Mouse (Mus musculus): Measurements from ENCODE around the gene Ccdc187.

Ccdc187 gene

DNA sequence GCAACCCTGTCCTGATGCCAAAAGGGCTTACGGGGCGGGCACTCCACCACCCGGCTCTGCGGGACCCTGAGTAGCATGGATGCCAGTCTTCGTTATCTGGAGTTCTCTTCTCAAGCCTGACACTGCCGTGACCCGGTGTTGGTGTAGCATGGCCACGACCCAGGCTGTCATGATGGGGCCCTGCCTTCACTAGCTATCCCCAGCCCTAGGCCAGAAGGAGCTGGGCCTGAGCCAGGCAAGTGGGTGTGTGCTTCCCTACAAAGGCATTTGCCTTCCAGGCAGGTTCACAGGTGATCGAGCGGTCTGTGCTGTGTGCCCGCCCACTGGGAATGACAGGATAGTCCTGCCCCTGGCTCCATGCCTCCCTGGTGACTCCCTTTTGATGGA is 21.6 kb upstream of the Ccdc187 start:
- DNase-seq = peak; percentile 57

DNA sequence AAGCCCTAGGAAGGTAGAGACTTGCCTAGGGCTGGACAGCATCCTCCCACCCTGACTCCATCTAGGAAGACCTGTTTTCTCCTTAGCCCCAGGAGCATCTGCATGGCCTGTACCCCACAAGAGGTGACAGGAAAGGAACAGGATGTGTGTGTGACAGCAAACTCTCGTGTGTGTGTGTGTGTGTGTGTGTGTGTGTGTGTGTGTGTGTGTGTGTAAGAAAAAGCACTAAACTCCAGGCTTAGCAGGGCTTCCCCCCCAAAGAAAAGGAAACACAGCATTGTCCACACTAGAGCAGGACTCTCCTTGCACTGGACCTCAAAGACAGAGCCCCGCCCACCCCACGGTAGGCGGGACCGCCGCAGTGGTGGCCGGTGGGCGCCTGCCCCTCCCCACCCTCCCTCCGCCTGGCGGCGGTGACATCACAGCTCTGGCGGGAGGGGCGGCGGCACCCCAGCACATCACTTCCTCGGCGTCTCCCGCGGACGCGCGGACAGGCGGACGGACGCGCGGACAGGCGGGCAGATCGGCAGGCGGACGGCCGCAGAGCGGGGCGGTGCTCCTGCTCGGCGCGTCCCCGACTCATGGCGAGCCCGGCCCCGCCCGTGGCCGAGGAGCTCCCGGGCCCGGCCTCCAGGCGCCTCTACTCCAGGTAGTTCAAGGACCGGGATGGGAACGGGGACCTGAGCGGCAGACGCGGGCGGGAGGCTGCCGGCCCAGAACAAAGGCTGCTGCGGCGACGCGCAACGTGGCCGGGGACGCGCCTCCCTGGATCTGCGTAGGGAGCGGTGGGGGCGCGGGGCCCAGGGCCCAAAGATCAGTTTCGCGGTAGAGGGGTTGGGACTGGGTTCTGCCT is 20.9 kb upstream of the Ccdc187 start, which contains the start of gene Gpsm1:
Gene Gpsm1 (plus strand): TSS at position 444 of the 853 bp plus-strand sequence.
- peak; percentile 89 for DNase-seq

- DNase-seq = peak; percentile 71
These were observed 20.1 kb upstream of the Ccdc187 start for GRCm38 (mm10) chr2:26314281-26315071.

DNA sequence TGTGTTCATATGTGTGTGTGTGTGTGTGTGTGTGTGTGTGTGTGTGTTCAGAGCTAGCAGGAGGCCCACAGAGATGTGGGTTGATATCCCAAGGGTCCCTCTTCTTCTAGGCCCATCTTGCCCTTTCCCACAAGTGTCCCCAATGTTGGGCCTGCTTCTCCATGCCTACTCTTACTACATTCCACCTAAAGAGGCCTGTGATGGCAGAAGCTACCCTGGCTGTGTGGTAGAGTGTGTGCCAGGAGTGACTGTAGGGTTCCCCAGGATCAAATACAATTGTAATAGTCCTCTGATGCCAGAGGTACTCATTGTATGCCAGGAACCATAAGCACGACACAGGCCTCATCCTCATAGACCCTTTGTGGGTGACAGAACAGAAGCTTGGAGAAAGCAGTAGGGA is 19.0 kb upstream of the Ccdc187 start:
- no peak for DNase-seq

DNA sequence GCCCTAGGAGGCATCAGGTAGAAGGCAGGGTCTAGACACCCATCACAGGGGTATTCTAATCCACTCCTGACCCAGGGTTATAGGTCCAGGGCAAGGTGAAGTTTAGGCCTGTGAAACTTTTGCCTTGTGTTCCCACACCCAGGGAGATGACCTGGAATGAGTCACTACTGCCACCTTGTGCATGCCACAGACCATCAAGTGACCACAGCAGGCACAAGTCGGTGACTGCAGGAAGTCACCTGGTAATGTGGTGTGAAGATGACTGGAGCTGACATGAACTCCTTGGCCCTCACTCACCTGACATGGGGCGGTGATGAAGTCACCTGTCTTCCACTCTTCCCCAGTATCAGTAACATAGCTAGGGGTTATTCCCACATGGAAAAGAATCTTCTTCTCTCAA is 18.5 kb upstream of the Ccdc187 start:
- DNase-seq = peak; percentile 32

DNA sequence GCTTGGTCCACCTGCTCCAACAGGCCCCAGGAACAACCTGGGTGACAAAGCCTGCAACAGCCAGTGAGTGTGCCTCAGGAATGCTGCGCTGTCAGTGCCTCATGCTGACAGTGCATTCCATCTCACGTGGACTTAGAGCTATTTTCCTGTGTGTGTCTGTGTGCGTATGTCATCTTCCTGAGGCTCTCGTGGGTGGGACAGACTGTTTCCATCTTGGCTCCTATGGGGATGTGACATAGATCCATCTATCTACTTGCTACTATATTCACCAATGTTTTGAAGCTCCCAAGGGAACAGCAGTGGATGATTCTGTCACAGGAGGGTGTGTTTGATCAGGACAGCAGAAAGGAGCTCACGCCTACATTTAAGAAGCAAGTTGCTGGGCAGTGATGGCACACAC is 17.6 kb upstream of the Ccdc187 start:
- no peak for DNase-seq

- DNase-seq = peak; percentile 62
These were observed 15.4 kb upstream of the Ccdc187 start for GRCm38 (mm10) chr2:26309739-26310138.

DNA sequence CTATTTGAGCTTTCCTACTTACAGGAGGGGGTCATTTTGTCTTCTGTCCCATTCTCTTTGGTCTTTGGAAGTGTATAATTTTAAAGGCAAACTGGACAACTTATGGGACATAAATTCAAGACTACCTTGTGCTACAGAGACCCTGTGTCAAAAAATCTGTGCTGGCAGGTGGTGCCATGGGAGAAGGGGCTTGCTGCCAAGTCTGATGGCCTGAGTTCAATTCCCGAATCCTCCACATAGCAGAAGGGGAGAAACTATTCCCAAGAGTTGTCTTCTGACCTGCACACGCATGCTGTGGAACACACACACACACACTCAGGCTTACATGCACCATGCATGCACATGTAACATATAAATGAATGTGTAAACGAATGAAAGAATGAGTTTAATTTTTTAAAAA is 12.3 kb upstream of the Ccdc187 start:
- no peak for DNase-seq

DNA sequence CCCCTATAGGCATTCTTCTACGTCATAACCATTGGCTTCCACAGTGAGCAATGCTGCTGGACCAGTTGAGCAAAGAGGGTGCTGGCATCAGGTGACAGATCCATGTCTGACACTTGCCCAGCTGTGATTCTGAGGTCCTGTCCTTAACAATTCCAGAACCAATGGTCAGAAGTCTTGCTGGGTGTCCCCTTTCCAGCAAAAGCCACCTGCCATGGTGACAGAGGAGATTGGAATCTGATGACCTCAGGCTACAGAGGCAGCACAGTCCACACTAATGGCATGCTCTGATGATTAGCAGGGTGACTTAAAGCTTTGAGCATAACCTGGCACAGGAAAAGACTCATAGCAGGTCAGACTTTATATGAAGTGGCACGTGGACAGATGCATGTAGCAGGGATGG is 11.2 kb upstream of the Ccdc187 start:
- DNase-seq = no peak

DNA sequence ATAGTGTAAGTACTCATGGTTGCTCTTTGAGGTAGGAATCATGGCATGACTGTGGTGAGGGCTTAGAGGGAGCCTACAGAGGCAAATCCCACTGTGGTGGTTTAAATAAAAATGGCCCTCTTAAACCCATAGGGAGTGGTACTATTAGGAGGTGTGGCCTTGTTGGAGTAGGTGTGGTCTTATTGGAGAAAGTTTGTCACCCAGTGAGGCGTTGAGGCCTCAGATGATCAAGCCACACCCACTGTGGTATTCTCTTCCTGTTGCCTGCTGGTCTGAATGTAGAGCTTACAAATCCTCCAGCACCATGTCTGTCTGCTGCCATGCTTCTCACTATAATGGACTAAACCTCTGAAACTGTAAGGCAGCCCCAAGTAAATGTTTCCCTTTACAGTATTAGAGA is 10.4 kb upstream of the Ccdc187 start:
- DNase-seq = no peak

GRCm38 (mm10) chr2:26302005-26302503 is 7.7 kb upstream of the Ccdc187 start:
- DNase-seq = peak; percentile 24

GRCm38 (mm10) chr2:26300808-26301174 is 6.4 kb upstream of the Ccdc187 start:
- DNase-seq = peak; percentile 92

DNA sequence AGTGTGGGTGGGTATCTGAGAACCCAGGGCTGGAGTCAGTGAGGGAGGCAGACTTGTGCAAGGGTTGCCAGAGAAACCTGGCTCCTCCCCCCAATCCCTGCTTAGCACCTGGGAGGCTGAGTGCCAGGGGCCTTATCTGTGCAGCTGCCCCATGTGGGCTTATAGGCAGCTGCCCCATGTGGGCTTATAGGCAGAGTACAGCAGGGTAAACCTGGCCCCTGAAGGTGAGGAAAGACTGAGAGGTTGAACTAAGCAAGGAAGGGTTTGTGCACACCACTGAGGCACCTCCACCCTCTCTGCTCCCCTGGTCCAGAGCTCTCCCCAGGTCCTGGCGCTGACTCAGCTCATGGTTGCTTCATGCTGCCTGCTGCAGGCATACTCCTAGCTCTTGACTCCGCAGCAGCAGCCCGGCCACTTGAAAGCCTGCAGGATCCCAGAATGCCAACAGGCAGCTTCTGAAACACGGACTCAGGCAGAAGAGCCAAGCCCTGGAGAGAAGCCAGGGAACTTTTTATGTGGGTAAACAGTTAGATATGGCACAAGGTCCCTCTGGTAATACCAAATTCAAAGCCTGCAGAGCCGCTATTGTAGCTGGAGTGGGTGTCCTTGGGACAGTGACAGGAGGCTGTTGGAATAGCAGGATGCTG is 5.9 kb upstream of the Ccdc187 start:
- DNase-seq = peak; percentile 40

- no peak for DNase-seq
These were observed 5.0 kb upstream of the Ccdc187 start for GRCm38 (mm10) chr2:26299336-26299735.

- DNase-seq = no peak
These were observed 4.5 kb upstream of the Ccdc187 start for GRCm38 (mm10) chr2:26298856-26299230.

GRCm38 (mm10) chr2:26298208-26298855 is 4.0 kb upstream of the Ccdc187 start:
- no peak for DNase-seq

GRCm38 (mm10) chr2:26296606-26297195 is 2.3 kb upstream of the Ccdc187 start:
- no peak for DNase-seq

DNA sequence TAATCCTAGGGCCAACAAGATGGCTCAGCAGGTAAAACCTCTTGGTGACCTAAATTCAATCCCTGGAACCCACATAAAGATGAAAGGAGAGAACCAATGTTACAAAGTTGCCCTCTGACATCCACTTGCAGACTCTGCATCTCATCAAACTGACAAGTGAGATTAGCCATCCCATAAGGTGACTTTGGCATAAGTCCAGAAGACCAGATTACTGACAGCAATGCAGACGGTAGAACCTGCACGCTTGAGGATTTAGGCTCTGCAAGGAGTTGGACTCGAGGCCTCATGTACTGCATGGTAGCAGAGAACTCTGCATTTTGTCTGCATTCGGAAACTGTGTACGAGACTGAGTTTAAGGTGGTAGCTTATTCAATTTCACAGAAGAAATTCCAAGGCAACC is 4.2 kb downstream of the Ccdc187 start:
- DNase-seq = no peak

DNA sequence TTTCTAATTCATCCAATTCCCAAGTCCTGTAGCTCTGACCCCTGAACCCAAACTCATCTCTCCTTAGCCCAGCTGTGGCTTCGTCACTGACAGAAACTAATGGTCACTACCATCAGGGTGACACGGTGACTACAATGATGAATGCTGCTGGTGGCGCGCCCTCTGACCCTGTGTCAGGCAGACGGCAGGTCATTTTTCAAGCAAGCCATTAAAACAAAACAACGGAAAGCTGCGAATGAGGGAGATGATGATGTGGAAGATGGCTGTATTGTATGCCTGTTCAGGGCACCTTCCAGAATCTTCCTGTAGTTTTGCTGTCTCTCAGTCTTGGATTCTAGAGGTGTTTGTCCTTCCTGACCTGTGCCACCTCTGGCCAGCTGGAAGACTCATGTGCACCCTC is 8.0 kb downstream of the Ccdc187 start:
- DNase-seq = no peak

DNA sequence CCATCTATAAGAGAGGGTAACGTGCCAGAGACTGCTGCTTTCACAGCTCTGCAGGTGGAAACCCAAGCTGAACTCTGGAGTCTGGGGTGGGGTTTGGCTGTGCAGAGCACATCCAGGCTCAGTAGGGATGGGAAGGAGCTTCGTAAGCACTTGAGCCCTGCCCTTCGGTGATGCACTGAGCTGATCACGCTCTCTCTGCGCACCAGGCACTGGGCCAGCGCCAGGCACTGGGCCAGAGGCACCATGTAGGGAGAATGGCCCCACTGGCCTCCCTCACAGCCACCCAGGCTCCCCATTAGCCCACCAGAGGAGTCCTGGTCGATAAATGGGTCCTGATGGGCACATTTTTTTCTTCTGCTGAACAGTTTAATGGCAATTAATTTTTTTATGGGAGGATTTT is 8.6 kb downstream of the Ccdc187 start:
- DNase-seq = peak; percentile 23

DNA sequence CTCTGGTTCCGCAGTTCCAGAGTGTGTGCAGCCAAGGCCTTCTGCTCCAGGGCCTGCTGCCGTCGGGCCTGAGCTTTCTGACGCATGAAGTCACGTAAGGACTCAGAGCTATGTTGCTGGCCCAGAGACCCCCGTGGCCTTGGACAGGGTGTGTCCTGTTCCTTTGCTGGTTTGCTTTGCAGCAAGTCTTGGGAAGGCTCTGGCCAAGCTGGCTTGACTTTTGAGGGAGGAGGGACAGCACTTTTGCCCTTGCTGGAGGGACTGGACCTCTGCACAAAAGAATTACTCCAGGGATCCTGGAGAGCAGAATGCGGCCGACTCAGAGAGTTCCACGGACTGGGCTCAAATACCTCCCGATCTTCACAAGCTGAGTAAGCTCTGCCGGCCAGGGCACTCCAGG is 13.8 kb downstream of the Ccdc187 start:
- no peak for DNase-seq

- DNase-seq = no peak
These were observed 14.6 kb downstream of the Ccdc187 start for GRCm38 (mm10) chr2:26279712-26280111.

DNA sequence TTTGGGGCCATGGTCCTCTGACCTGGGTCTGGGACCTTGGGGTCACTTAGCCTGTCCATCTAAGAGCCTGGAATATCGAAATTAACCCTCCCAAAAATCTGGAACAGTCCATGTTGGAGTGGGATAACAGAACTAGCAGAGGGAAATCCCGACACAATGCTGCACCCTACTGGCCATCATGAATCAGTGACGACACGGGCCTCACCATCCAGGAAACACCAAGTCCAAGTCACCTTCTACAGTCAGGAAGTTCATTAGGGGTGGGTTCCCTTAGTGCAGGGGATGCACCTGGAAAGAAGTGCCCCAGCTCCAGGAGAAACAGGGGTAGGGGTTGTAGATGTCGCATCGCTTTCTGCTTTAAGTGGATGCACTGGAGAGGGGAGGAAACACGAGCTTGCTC is 20.7 kb downstream of the Ccdc187 start:
- DNase-seq = peak; percentile 75
